Mouse (Mus musculus): ENCODE results near the gene Tmem80. TPM values are rescaled to one million over a fixed set of nuclear protein-coding genes. Genes with fewer than 3 reads are reported as not detected.

The Tmem80 gene
- total and polyA plus RNA-seq, 3 experiments: 9.0 to 22.5 (median 18.3) TPM

DNA sequence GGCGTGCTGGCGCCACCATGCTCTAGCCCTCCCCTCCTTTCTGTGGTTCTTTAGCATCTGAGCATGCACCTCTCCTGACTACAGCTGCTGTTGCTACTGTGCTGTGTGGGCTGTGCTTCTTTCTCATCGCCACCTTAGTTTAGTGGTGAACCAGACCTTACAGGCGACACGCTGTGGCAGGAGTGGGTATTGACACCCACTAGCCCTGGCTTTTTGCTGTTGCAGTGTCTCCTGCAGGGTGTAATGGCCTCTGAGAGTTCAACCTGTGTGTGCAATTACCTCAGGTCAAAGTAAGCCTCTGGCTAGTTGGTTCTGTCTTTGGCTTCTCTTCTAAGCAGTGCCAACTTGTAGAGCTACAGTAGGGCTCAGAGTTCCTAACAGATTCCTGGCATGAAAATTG lies 11.6 kb upstream of the Tmem80 start:
- Histone ChIP-seq H3K36me3 (replicated peaks) (peaks cover 95% of the 10 kb centered on the region), H3K27me3 (ENCODE audit: insufficient read depth, low read length) (no peaks in the 10 kb centered on the region), H3K4me1 (ENCODE audit: insufficient read depth, low read depth, low read length) (no peaks in the 10 kb centered on the region), H3K9me3 (replicated peaks) (no peaks in the 10 kb centered on the region), H3K4me3 (ENCODE audit: low read depth, low read length) (no peak overlapping the region)
- ATAC-seq (ENCODE audit: extremely low read depth, insufficient number of reproducible peaks, low FRiP score, poor library complexity, severe bottlenecking) (no peak), DNase-seq (ENCODE audit: low spot score) (no peak)
- TF ChIP-seq GATA2 (IDR thresholded peaks at IDR 0.05; ENCODE audit: borderline replicate concordance, low read depth, low read length) (no peak), TAL1 (conservative IDR thresholded peaks at IDR 0.05; ENCODE audit: low read depth, low read length) (no peak), CTCF (IDR thresholded peaks at IDR 0.05; ENCODE audit: low read depth, low read length) (no peak), POLR2AphosphoS5 (IDR thresholded peaks at IDR 0.05; ENCODE audit: insufficient replicate concordance, low read depth, low read length) (no peak), GATA1 (IDR thresholded peaks at IDR 0.05; ENCODE audit: borderline replicate concordance, low read length) (no peak)

DNA sequence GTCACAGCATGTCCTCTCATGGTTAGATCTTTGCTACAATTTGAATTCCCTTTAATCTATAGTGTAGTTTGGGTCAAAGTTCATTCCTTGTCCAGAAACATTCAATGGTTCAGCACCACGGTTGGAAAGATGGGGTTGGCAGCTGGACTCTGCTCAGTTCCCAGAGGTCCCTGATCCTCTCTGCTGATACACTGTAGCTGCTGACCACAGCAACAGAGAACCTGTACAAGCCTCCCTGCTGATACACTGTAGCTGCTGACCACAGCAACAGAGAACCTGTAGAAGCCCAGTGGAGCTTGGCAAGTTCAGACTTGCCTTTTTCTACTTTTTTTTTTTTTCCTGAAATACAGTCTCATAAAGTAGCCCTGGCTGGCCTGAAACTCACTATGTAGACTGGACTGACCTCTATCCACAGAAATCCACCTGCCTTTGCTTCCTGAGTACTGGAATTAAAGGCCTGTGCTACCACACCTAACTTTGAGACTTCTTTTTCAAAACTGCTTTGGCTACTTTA lies 9.9 kb upstream of the Tmem80 start:
- Histone ChIP-seq H3K27me3 (ENCODE audit: insufficient read depth, low read length) (no peaks in the 10 kb centered on the region), H3K4me3 (ENCODE audit: low read depth, low read length) (no peak overlapping the region), H3K36me3 (replicated peaks) (peaks cover 95% of the 10 kb centered on the region), H3K4me1 (ENCODE audit: insufficient read depth, low read depth, low read length) (no peaks in the 10 kb centered on the region), H3K9me3 (replicated peaks) (no peaks in the 10 kb centered on the region)
- DNase-seq (ENCODE audit: low spot score) (no peak), ATAC-seq (ENCODE audit: extremely low read depth, insufficient number of reproducible peaks, low FRiP score, poor library complexity, severe bottlenecking) (no peak)
- TF ChIP-seq GATA2 (IDR thresholded peaks at IDR 0.05; ENCODE audit: borderline replicate concordance, low read depth, low read length) (no peak), CTCF (IDR thresholded peaks at IDR 0.05; ENCODE audit: low read depth, low read length) (no peak), TAL1 (conservative IDR thresholded peaks at IDR 0.05; ENCODE audit: low read depth, low read length) (no peak), GATA1 (IDR thresholded peaks at IDR 0.05; ENCODE audit: borderline replicate concordance, low read length) (no peak), POLR2AphosphoS5 (IDR thresholded peaks at IDR 0.05; ENCODE audit: insufficient replicate concordance, low read depth, low read length) (no peak)

- Histone ChIP-seq H3K9me3 (replicated peaks) (no peaks in the 10 kb centered on the region), H3K4me3 (ENCODE audit: low read depth, low read length) (no peak overlapping the region), H3K36me3 (replicated peaks) (peaks cover 97% of the 10 kb centered on the region), H3K4me1 (ENCODE audit: insufficient read depth, low read depth, low read length) (peaks cover 6% of the 10 kb centered on the region), H3K27me3 (ENCODE audit: insufficient read depth, low read length) (no peaks in the 10 kb centered on the region)
- TF ChIP-seq TAL1 (conservative IDR thresholded peaks at IDR 0.05; ENCODE audit: low read depth, low read length): no peak
- TF ChIP-seq GATA1 (IDR thresholded peaks at IDR 0.05; ENCODE audit: borderline replicate concordance, low read length): no peak
- no peak for TF ChIP-seq POLR2AphosphoS5 (IDR thresholded peaks at IDR 0.05; ENCODE audit: insufficient replicate concordance, low read depth, low read length)
- TF ChIP-seq CTCF (IDR thresholded peaks at IDR 0.05; ENCODE audit: low read depth, low read length): no peak
- no peak for TF ChIP-seq GATA2 (IDR thresholded peaks at IDR 0.05; ENCODE audit: borderline replicate concordance, low read depth, low read length)
- ATAC-seq (ENCODE audit: extremely low read depth, insufficient number of reproducible peaks, low FRiP score, poor library complexity, severe bottlenecking): no peak
- no peak for DNase-seq (ENCODE audit: low spot score)
Measured at GRCm38 (mm10) chr7:141319446-141319845, 8.1 kb upstream of the Tmem80 start.

GRCm38 (mm10) chr7:141324686-141325085 lies 2.9 kb upstream of the Tmem80 start:
- DNase-seq (ENCODE audit: low spot score): no peak
- H3K4me3 ChIP-seq (ENCODE audit: low read depth, low read length): no peak overlapping the region
- ATAC-seq (ENCODE audit: extremely low read depth, insufficient number of reproducible peaks, low FRiP score, poor library complexity, severe bottlenecking): no peak
- no peaks in the 10 kb centered on the region for H3K27me3 ChIP-seq (ENCODE audit: insufficient read depth, low read length)
- no peaks in the 10 kb centered on the region for H3K9me3 ChIP-seq (replicated peaks)
- H3K4me1 ChIP-seq (ENCODE audit: insufficient read depth, low read depth, low read length): peaks cover 30% of the 10 kb centered on the region
- H3K36me3 ChIP-seq (replicated peaks): peaks cover 71% of the 10 kb centered on the region
- TF ChIP-seq TAL1 (conservative IDR thresholded peaks at IDR 0.05; ENCODE audit: low read depth, low read length): no peak
- TF ChIP-seq CTCF (IDR thresholded peaks at IDR 0.05; ENCODE audit: low read depth, low read length): no peak
- no peak for TF ChIP-seq POLR2AphosphoS5 (IDR thresholded peaks at IDR 0.05; ENCODE audit: insufficient replicate concordance, low read depth, low read length)
- no peak for TF ChIP-seq GATA2 (IDR thresholded peaks at IDR 0.05; ENCODE audit: borderline replicate concordance, low read depth, low read length)
- TF ChIP-seq GATA1 (IDR thresholded peaks at IDR 0.05; ENCODE audit: borderline replicate concordance, low read length): no peak

DNA sequence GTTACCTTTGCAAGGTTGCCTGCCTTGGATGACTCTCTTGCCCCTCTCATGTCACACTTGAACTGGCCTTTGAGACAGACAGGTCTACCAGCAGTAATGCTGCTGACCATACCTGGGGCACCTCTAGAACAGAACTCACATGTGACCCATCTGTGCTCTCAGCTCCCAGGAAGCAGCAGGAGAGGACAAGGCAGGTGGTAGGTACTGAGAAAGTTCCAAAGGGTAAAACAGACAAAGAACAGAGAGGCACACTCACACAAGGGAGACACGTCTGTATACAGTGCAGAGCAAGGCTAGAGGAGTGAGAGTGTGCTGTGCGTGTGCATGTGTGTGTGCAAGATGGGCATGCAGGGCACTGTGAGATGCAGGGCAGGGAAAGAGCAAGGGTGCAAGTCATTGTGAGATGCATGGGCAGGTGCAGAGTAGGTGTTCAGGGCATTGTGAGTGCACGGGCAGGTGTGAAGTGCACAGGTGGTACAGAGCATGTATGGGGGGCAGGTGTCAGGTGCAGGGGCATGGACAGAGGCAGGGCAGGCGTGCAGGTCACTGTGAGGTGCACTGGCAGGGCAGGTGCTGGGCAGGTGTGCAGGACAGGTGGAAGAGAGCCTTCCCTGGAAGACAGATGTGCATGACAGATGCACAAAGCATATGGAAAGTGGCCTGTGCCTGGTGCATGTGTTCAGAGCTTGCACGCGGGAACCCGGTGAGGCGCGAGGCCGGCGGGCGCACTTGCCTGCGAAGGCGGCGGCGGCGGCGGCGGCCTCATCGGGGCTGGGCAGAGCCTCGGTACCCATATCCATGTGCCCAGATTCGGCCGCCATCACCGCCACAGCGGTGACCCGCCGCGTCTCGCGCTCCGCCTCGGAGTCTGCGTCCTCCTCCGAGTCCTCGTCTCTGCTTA lies 743 bp upstream of the Tmem80 start:
- Histone ChIP-seq H3K9me3 (replicated peaks) (no peaks in the 10 kb centered on the region), H3K36me3 (replicated peaks) (peaks cover 56% of the 10 kb centered on the region), H3K4me3 (ENCODE audit: low read depth, low read length) (peak overlapping the region; percentile 77), H3K27me3 (ENCODE audit: insufficient read depth, low read length) (no peaks in the 10 kb centered on the region), H3K4me1 (ENCODE audit: insufficient read depth, low read depth, low read length) (peaks cover 31% of the 10 kb centered on the region)
- ATAC-seq (ENCODE audit: extremely low read depth, insufficient number of reproducible peaks, low FRiP score, poor library complexity, severe bottlenecking) (no peak), DNase-seq (ENCODE audit: low spot score) (no peak)
- TF ChIP-seq GATA1 (IDR thresholded peaks at IDR 0.05; ENCODE audit: borderline replicate concordance, low read length): no peak
- TF ChIP-seq TAL1 (conservative IDR thresholded peaks at IDR 0.05; ENCODE audit: low read depth, low read length): no peak
- TF ChIP-seq GATA2 (IDR thresholded peaks at IDR 0.05; ENCODE audit: borderline replicate concordance, low read depth, low read length): no peak
- TF ChIP-seq POLR2AphosphoS5 (IDR thresholded peaks at IDR 0.05; ENCODE audit: insufficient replicate concordance, low read depth, low read length): no peak
- no peak for TF ChIP-seq CTCF (IDR thresholded peaks at IDR 0.05; ENCODE audit: low read depth, low read length)

- peaks cover 56% of the 10 kb centered on the region for H3K36me3 ChIP-seq (replicated peaks)
- no peaks in the 10 kb centered on the region for H3K27me3 ChIP-seq (ENCODE audit: insufficient read depth, low read length)
- H3K4me1 ChIP-seq (ENCODE audit: insufficient read depth, low read depth, low read length): peaks cover 30% of the 10 kb centered on the region
- no peaks in the 10 kb centered on the region for H3K9me3 ChIP-seq (replicated peaks)
- DNase-seq (ENCODE audit: low spot score) (peak; percentile 67), ATAC-seq (ENCODE audit: extremely low read depth, insufficient number of reproducible peaks, low FRiP score, poor library complexity, severe bottlenecking) (no peak)
- H3K4me3 ChIP-seq (ENCODE audit: low read depth, low read length): peak overlapping the region; percentile 77
- TF ChIP-seq GATA1 (IDR thresholded peaks at IDR 0.05; ENCODE audit: borderline replicate concordance, low read length): no peak
- no peak for TF ChIP-seq TAL1 (conservative IDR thresholded peaks at IDR 0.05; ENCODE audit: low read depth, low read length)
- TF ChIP-seq POLR2AphosphoS5 (IDR thresholded peaks at IDR 0.05; ENCODE audit: insufficient replicate concordance, low read depth, low read length): no peak
- no peak for TF ChIP-seq CTCF (IDR thresholded peaks at IDR 0.05; ENCODE audit: low read depth, low read length)
- no peak for TF ChIP-seq GATA2 (IDR thresholded peaks at IDR 0.05; ENCODE audit: borderline replicate concordance, low read depth, low read length)
Measured at GRCm38 (mm10) chr7:141328373-141328990, 943 bp downstream of the Tmem80 start.

Data from G1E (cell line).